Mouse (Mus musculus): ENCODE measurements at regions not wholly inside any gene's neighbourhood (a gene's known extent, or its start where the extent isn't known, plus 50 kb on each side); places are given as distances from the start of the nearest gene placed in this dataset.
A peak's percentile ranks its signal among the peaks of the same experiment; 100 is the strongest.

GRCm38 (mm10) chr3:147041201-147041600, 189.0 kb downstream of the Ttll7 start:
- DNase-seq (ENCODE audit: low spot score in 2 of 2): no peak

- no peak for DNase-seq (ENCODE audit: low spot score in 2 of 2)
These were observed 190.7 kb downstream of the Ttll7 start for GRCm38 (mm10) chr3:147042911-147043310.

GRCm38 (mm10) chr3:147046634-147047033, 194.5 kb downstream of the Ttll7 start:
- peak; percentile 37 to 45 for DNase-seq (ENCODE audit: low spot score in 2 of 2)

GRCm38 (mm10) chr3:147054157-147054838, 202.1 kb downstream of the Ttll7 start:
- DNase-seq (ENCODE audit: low spot score in 2 of 2): no peak

GRCm38 (mm10) chr3:147057874-147058273, 205.7 kb downstream of the Ttll7 start:
- no peak for DNase-seq (ENCODE audit: low spot score in 2 of 2)

- DNase-seq (ENCODE audit: low spot score in 2 of 2): no peak
These were observed 208.5 kb downstream of the Ttll7 start for GRCm38 (mm10) chr3:147060659-147061058.

- no peak for DNase-seq (ENCODE audit: low spot score in 2 of 2)
These were observed 210.3 kb downstream of the Ttll7 start for GRCm38 (mm10) chr3:147062451-147062850.

GRCm38 (mm10) chr3:147063578-147064442, 211.6 kb downstream of the Ttll7 start:
- peak; percentile 43 to 54 for DNase-seq (ENCODE audit: low spot score in 2 of 2)

GRCm38 (mm10) chr3:147064443-147064868, 212.3 kb downstream of the Ttll7 start:
- no peak for DNase-seq (ENCODE audit: low spot score in 2 of 2)

- DNase-seq (ENCODE audit: low spot score in 2 of 2): no peak
These were observed 218.8 kb downstream of the Ttll7 start for GRCm38 (mm10) chr3:147070972-147071371.

- no peak for DNase-seq (ENCODE audit: low spot score in 2 of 2)
These were observed 228.0 kb downstream of the Ttll7 start for GRCm38 (mm10) chr3:147080197-147080596.

GRCm38 (mm10) chr3:147080768-147081448, 228.7 kb downstream of the Ttll7 start:
- no peak for DNase-seq (ENCODE audit: low spot score in 2 of 2)

- no peak for DNase-seq (ENCODE audit: low spot score in 2 of 2)
These were observed 229.6 kb downstream of the Ttll7 start for GRCm38 (mm10) chr3:147081763-147082162.

GRCm38 (mm10) chr3:147082255-147082943, 230.2 kb downstream of the Ttll7 start:
- no peak for DNase-seq (ENCODE audit: low spot score in 2 of 2)

GRCm38 (mm10) chr3:147083374-147083773, 231.2 kb downstream of the Ttll7 start:
- DNase-seq (ENCODE audit: low spot score in 2 of 2): no peak

GRCm38 (mm10) chr3:147083823-147084222, 231.7 kb downstream of the Ttll7 start:
- DNase-seq (ENCODE audit: low spot score in 2 of 2): no peak

GRCm38 (mm10) chr3:147084624-147085189, 232.5 kb downstream of the Ttll7 start:
- no peak for DNase-seq (ENCODE audit: low spot score in 2 of 2)

GRCm38 (mm10) chr3:147088171-147088570, 236.0 kb downstream of the Ttll7 start:
- no peak for DNase-seq (ENCODE audit: low spot score in 2 of 2)

GRCm38 (mm10) chr3:147089716-147090115, 237.5 kb downstream of the Ttll7 start:
- DNase-seq (ENCODE audit: low spot score in 2 of 2): no peak

GRCm38 (mm10) chr3:147092188-147093075, 240.3 kb downstream of the Ttll7 start:
- DNase-seq (ENCODE audit: low spot score in 2 of 2): no peak

- no peak for DNase-seq (ENCODE audit: low spot score in 2 of 2)
These were observed 240.9 kb downstream of the Ttll7 start for GRCm38 (mm10) chr3:147093076-147093380.

Measured in right cerebral cortex, postnatal 10 days (tissue).